28 mouse cellular contexts compared by ENCODE assay signal in the genomic region with DNA sequence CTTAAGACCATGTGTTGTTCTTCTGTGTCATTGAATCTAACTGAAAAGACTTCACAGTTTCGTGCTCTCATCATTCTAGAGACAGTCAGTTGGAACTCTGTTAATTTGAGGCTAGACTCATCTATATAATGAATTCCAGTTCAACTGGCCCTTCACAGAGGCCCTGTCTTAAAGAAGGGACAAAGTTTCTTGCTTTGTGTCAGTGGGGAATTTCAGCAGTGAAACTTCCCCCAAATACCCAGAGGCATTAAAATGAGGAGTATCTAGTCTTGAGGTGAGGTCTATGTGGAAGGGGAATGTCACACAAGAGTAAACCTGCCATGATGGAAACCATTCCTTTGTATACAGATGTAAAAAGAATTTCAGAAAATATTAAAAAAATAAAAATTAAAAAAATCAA. TPM values are rescaled to one million over a fixed set of nuclear protein-coding genes. Genes with fewer than 3 reads are reported as not detected.
"Had no signal": no experiment of that assay in that cellular context is flagged by ENCODE, and none has a peak within 500 bp of the region (broad histone marks: within the 10 kb centered on the region; RNA-seq: fewer than 3 reads in every experiment).

No protein-coding gene starts in this region.

- H3K9me3 ChIP-seq: embryonic facial prominence, embryonic 10.5 days; embryonic facial prominence, embryonic 12.5 days; embryonic facial prominence, embryonic 13.5 days; embryonic facial prominence, embryonic 15.5 days; forebrain, embryonic 12.5 days; forebrain, embryonic 13.5 days; forebrain, embryonic 15.5 days had no signal

- H3K9ac ChIP-seq: embryonic facial prominence, embryonic 12.5 days; embryonic facial prominence, embryonic 13.5 days; embryonic facial prominence, embryonic 15.5 days; forebrain, embryonic 12.5 days; forebrain, embryonic 13.5 days; forebrain, embryonic 15.5 days; forebrain, postnatal 0 days had no signal

- H3K4me1 ChIP-seq: embryonic facial prominence, embryonic 10.5 days; embryonic facial prominence, embryonic 12.5 days; embryonic facial prominence, embryonic 13.5 days; embryonic facial prominence, embryonic 15.5 days; forebrain, embryonic 10.5 days; forebrain, embryonic 12.5 days; forebrain, embryonic 13.5 days; forebrain, embryonic 15.5 days had no signal

- H3K4me3 ChIP-seq: embryonic facial prominence, embryonic 10.5 days; embryonic facial prominence, embryonic 12.5 days; embryonic facial prominence, embryonic 13.5 days; embryonic facial prominence, embryonic 15.5 days; erythroblast, embryonic 14.5 days; forebrain, embryonic 10.5 days; forebrain, embryonic 12.5 days; forebrain, embryonic 13.5 days; forebrain, embryonic 15.5 days; gastrocnemius, adult 2 months; heart, adult 2 months had no signal

- H3K27ac ChIP-seq: embryonic facial prominence, embryonic 10.5 days; embryonic facial prominence, embryonic 12.5 days; embryonic facial prominence, embryonic 13.5 days; embryonic facial prominence, embryonic 15.5 days; forebrain, embryonic 10.5 days; forebrain, embryonic 12.5 days; forebrain, embryonic 13.5 days; forebrain, embryonic 15.5 days; gastrocnemius, adult 2 months; heart, adult 2 months had no signal

- H3K27me3 ChIP-seq: embryonic facial prominence, embryonic 12.5 days; embryonic facial prominence, embryonic 13.5 days; embryonic facial prominence, embryonic 15.5 days; forebrain, embryonic 12.5 days; forebrain, embryonic 13.5 days; forebrain, embryonic 15.5 days had no signal

- H3K4me2 ChIP-seq: embryonic facial prominence, embryonic 12.5 days; embryonic facial prominence, embryonic 13.5 days; embryonic facial prominence, embryonic 15.5 days; forebrain, embryonic 12.5 days; forebrain, embryonic 13.5 days; forebrain, embryonic 15.5 days had no signal

- DNase-seq: cerebellum, adult 9-10 months; cerebellum, adult 9-11 months; cerebellum, postnatal 10 days; cerebellum, postnatal 14 days; cerebellum, postnatal 25 days; cerebellum, postnatal 36 days; embryo, embryonic 11 days; forebrain, postnatal 0 days; gastrocnemius, adult 2 months; gastrocnemius, postnatal 10 days; gastrocnemius, postnatal 14 days; gastrocnemius, postnatal 25 days; gastrocnemius, postnatal 36 days; heart, adult 11 months; heart, adult 18-20 months; heart, adult 2 months had no signal

- H3K36me3 ChIP-seq: embryonic facial prominence, embryonic 10.5 days; embryonic facial prominence, embryonic 12.5 days; embryonic facial prominence, embryonic 13.5 days; embryonic facial prominence, embryonic 15.5 days; forebrain, embryonic 10.5 days; forebrain, embryonic 12.5 days; forebrain, embryonic 15.5 days had no signal

RNA-seq across cellular contexts. Expression of gene Clec2d, which starts 21.9 kb away (rescaled TPM):
- polyA plus RNA-seq: embryonic facial prominence, embryonic 10.5 days; embryonic facial prominence, embryonic 11.5 days; erythroblast, embryonic 14.5 days; forebrain, embryonic 10.5 days; forebrain, embryonic 11.5 days; forebrain, embryonic 12.5 days; forebrain, embryonic 13.5 days; forebrain, embryonic 14.5 days; forebrain, postnatal 0 days had no signal
